Mouse (Mus musculus) bone marrow, adult 2 months (tissue): ENCODE results near the gene Clpp. TPM values are rescaled to one million over a fixed set of nuclear protein-coding genes. Genes with fewer than 3 reads are reported as not detected.

Experiments used
- H3K27ac ChIP-seq: fragments of 200-500 bp; 2 replicates; pipeline ENCODE4 v1.5.1; 2012; ENCODE audit warnings: low read depth, mild to moderate bottlenecking, control low read depth, inconsistent platforms, low read length; ENCODE audit not compliant: control insufficient read depth, poor library complexity, insufficient read depth
- H3K4me1 ChIP-seq: fragments of 200-500 bp; 2 replicates; pipeline ENCODE4 v1.6.1; 2011; ENCODE audit warnings: low read length; ENCODE audit not compliant: control insufficient read depth, insufficient read depth
- H3K4me3 ChIP-seq: fragments of 200-500 bp; replicated peaks from 2 replicates; pipeline ENCODE3; 2011; ENCODE audit warnings: mild to moderate bottlenecking, low read depth, low read length, control low read depth; ENCODE audit not compliant: control insufficient read depth
- CTCF ChIP-seq: fragments of 200-500 bp; IDR thresholded peaks from 2 replicates; pipeline ENCODE4 v1.5.1; 2011; ENCODE audit warnings: low read length, control low read depth; ENCODE audit not compliant: control insufficient read depth, insufficient read depth
- POLR2A ChIP-seq: fragments of 200-500 bp; IDR thresholded peaks from 2 replicates; pipeline ENCODE4 v1.6.1; 2011; ENCODE audit warnings: low read depth, mild to moderate bottlenecking, control low read depth, low read length, borderline replicate concordance; ENCODE audit not compliant: control insufficient read depth
- WGBS: fragments of 180-500 bp; shearing (Covaris S2); methylation state at CpG from one replicate; pipeline ENCODE4 v1.1.7; 2018; 5-methylcytosine and 5-hydroxymethylcytosine counted together
- polyA plus RNA-seq: library from polyadenylated mRNA; stranded (reverse); fragments of >200 nt; gene quantifications from 2 replicates; pipeline ENCODE4 v1.2.4, GENCODE M21; 2011; ENCODE audit warnings: low replicate concordance; ENCODE audit not compliant: missing spikeins, insufficient read depth, insufficient read length

Clpp gene
- polyA plus RNA-seq, 1 experiment: 43.4 TPM

DNA sequence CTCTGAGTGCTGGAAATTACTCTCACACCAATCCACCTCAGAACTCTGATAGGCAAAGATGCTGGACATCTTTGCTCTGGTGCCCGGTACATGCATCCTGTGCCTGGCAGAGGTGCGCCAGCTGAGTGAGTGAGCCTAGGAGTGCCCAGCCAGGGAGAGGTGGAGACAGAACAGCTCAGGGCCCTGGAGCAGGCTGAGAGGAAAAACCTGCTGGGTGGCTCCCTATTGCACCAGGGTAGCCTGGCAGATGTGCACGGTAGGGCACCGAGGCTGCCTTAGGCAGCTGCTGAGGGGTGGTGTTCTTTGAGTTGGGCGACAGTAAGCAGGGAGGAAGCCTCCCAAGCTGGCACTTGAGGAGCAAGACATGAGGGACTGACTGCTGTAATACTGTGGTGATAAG, 8.1 kb upstream of the Clpp start, which contains the start of gene Acer1:
Gene Acer1, minus strand, starts transcription at position 114 of the 400 bp plus-strand sequence.
- no peak for TF ChIP-seq POLR2A
- no peak for TF ChIP-seq CTCF

DNA sequence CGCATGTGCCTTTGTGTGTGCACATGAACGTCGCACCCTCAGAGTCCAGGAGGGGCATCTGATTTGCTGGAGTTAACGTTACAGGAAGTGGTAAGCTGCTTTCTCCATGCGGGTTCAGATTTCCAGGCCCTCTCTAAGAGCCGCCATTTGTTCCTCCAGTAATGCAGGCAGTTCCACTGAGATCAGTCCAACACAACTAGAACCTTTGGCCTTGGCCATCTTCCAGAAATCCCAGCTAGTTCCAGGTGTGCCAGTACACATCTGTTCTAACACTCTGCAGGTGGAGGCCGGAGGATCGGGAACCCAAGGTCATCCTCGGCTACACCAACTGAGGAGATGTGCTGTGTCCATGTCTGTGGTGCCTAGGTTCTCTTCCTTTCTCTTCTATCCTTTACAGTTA, 5.2 kb upstream of the Clpp start:
- Histone ChIP-seq H3K27ac (no peak overlapping the region), H3K4me3 (no peak overlapping the region), H3K4me1 (no peaks in the 10 kb centered on the region; the same call in 1 of the 2 replicates)
- no peak for TF ChIP-seq POLR2A
- TF ChIP-seq CTCF: no peak
- WGBS: 59% methylated on average over 9 of the region's 9 CpGs

More for the DNA sequence above, 8.1 kb upstream of the Clpp start, which contains the start of gene Acer1:
- WGBS: 80% methylated on average over 5 of the region's 5 CpGs
- Histone ChIP-seq H3K4me1 (no peaks in the 10 kb centered on the region), H3K4me3 (no peak within 1 kb of the TSS), H3K27ac (no peak within 1 kb of the TSS)

DNA sequence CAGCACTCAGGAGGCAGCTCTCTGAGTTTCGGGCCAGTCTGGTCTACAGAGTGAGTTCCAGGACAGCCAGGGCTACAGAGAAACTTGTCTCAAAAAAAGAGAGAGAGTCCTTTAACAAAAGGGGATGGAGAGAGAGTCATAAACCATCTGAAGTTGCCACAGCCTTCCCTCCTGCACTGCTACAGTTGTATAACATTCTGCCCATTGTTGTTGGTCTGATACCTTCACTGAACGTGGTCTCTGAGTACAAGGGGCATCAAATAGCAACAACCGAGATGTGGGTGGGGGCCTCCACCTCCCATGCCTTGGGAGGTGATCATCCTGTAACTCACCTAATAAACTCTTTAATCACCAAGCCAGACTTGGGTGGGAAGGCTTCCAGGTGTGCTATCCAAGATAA, 4.4 kb upstream of the Clpp start:
- Histone ChIP-seq H3K27ac (no peak overlapping the region), H3K4me1 (no peaks in the 10 kb centered on the region; the same call in 1 of the 2 replicates), H3K4me3 (no peak overlapping the region)
- 78% methylated on average over 3 of the region's 3 CpGs for WGBS
- no peak for TF ChIP-seq POLR2A
- no peak for TF ChIP-seq CTCF

DNA sequence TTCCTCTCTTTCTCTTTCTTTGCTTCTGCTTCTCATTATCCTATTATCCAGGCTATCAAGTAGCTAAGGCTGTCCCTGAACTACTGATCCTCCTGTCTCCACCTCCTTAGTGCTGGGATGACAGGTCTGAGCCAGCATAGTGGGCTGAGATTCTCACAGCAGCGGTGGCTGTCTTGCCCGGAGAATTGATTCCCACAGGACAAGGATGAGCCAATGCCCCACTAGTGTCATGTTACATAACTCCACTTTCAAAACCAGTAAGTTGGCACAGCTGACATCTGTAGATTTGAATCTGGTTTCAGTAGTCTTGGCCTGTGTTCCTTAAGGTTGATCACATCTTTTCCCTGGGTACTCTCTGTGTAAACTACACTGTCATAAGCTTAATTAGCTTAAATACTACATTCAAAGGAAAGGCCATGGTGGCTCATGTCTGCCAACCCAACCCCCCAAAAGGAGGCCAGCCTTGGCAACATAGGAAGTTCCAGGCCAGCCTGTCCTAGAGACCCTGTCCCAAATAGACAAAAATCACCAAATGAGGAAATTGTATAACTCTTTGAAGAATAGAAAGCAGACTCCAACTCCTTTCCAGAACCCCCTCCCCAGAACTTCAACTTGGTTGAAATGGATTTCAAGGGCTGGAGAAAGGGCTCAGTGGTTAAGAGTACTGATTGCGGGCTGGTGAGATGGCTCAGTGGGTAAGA, 3.9 kb upstream of the Clpp start:
- Histone ChIP-seq H3K27ac (no peak overlapping the region), H3K4me1 (no peaks in the 10 kb centered on the region; the same call in 1 of the 2 replicates), H3K4me3 (no peak overlapping the region)
- WGBS: 62% methylated on average over 3 of the region's 3 CpGs
- TF ChIP-seq CTCF (no peak), POLR2A (no peak)

- Histone ChIP-seq H3K4me1 (no peaks in the 10 kb centered on the region; the same call in 1 of the 2 replicates), H3K27ac (no peak overlapping the region), H3K4me3 (no peak overlapping the region)
- 55% methylated on average over 7 of the region's 7 CpGs for WGBS
- TF ChIP-seq POLR2A (no peak), CTCF (no peak)
These were observed 1.7 kb upstream of the Clpp start for GRCm38 (mm10) chr17:56988441-56988840.

DNA sequence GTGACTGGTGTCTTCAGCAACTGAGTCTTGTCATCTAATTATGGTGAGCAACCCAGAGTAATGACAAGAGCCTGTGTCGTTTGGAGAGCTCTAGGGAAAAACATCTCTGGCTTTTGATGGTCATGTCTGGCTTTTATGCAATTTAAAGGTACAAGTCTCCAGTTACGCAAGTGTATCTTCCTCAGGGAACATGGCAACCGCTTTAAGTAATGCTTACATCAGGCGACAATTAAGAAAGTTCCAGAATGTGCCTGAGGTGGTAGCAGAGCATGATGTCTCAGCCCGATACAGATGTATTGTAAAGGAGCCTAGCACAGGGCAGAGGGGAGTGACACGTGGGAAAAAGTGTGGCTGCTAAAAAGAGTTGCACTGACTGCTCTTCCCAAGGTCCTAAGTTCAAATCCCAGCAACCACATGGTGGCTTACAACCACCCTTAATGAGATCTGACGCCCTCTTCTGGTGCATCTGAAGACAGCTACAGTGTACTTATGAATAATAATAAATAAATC, 1.1 kb upstream of the Clpp start:
- TF ChIP-seq POLR2A (no peak), CTCF (no peak)
- Histone ChIP-seq H3K27ac (no peak overlapping the region), H3K4me1 (no peaks in the 10 kb centered on the region; the same call in 1 of the 2 replicates), H3K4me3 (no peak overlapping the region)
- WGBS: 52% methylated on average over 7 of the region's 7 CpGs

GRCm38 (mm10) chr17:56989467-56990114, 514 bp upstream of the Clpp start:
- peak overlapping the region; percentile 62 for H3K27ac ChIP-seq
- WGBS: under 1% methylated on average over 25 of the region's 25 CpGs
- no peak for TF ChIP-seq CTCF
- TF ChIP-seq POLR2A: no peak
- H3K4me3 ChIP-seq: peak overlapping the region; percentile 72
- no peaks in the 10 kb centered on the region; the same call in 1 of the 2 replicates for H3K4me1 ChIP-seq

DNA sequence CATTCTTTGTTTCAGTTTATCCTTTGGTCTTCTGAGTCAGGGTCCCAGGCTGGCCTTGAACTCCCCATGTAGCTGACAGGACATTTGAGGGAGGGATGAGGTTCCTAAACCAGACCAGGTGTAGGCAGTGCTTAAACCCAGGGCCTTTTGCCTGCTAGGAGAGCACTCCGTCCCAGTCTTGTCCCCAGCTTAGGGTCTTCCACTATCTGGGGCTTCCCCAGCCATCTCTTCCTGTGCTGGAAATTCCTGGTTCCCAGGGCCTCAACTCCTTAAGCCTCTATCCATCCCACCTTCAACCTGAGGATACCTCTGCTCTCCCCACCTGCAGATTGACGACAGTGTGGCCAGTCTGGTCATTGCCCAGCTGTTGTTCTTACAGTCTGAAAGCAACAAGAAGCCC, 861 bp downstream of the Clpp start:
- no peak for TF ChIP-seq CTCF
- TF ChIP-seq POLR2A: no peak
- Histone ChIP-seq H3K27ac (no peak overlapping the region), H3K4me3 (peak overlapping the region; percentile 31), H3K4me1 (no peaks in the 10 kb centered on the region; the same call in 1 of the 2 replicates)
- 77% methylated on average over 2 of the region's 2 CpGs for WGBS
